Mouse (Mus musculus) olfactory bulb, adult 2 months (tissue): ENCODE measurements at regions not wholly inside any gene's neighbourhood (a gene's known extent, or its start where the extent isn't known, plus 50 kb on each side); places are given as distances from the start of the nearest gene placed in this dataset.

ENCODE experiments used
- CTCF ChIP-seq: fragments of 200-500 bp; IDR thresholded peaks from 2 replicates; pipeline ENCODE4 v1.5.1; 2012; ENCODE audit warnings: low read depth, mild to moderate bottlenecking, low read length, moderate library complexity; ENCODE audit not compliant: insufficient read depth
- POLR2A ChIP-seq: fragments of 200-500 bp; IDR thresholded peaks from 2 replicates; pipeline ENCODE4 v1.6.1; 2012; ENCODE audit warnings: mild to moderate bottlenecking, low read depth, low read length, moderate library complexity; ENCODE audit not compliant: insufficient read depth

DNA sequence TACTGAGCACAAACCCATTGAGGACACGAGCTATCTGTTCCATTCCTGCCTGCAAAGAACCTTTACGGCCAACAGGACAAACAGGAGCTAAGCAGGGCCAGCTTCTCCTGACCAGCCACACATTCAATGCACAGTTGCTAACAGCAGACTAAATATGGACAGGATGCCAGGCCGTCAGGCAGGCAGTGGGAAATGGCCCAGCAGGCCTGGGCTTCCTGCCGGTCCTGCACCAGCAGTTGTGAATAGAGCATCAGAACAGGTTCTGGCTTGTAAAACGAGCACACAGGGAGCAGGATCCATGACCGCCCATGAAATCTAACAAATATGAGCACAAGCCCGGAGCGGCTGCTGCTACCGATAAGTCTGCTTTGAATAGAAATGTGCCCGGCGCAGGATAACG, 384.0 kb downstream of the Ajap1 start:
- TF ChIP-seq POLR2A: no peak
- no peak for TF ChIP-seq CTCF
